Mouse (Mus musculus): Measurements from ENCODE around the gene Ccnyl1.

DNA sequence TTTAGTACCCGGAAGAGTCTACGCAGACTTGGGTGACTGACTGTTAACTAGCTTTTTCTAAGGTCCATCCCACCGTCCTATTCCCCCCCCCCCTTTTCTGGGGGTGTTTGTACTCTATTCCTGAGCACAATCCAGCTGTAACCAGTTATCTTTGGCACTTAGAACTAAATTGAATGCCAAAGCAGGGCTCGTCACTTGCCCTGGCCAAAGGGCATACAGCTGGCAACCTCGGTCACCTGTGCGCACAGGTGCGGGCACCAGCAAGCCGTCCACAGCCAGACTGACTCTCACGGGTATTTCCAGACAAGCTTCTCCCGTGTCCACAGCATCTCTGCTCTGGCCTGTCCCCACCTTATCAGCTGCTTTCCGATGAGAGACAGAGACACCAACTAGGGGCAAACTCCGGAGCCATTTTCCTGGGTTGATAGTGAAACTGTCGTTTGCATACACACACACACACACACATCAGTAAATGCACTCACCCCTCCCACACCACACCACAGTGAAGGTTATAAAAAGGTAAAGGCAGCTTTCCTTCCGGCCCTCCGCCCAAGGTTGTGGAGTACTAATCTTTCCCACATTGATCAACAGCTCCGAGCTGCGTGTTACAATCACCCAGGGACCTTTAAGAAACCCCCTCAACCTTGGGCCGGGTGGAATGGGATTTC is 52.6 kb downstream of the Ccnyl1 start:
- TF ChIP-seq CTCF (conservative IDR thresholded peaks at IDR 0.05; ENCODE audit: insufficient read depth, insufficient read length, low read depth, low read length) (no peak), POLR2A (IDR thresholded peaks at IDR 0.05; ENCODE audit: low read depth, low read length) (no peak)

All from kidney, adult 2 months (tissue).